Mouse (Mus musculus) neural tube, embryonic 15.5 days (tissue): ENCODE results near the gene Tmem98. TPM values are rescaled to one million over a fixed set of nuclear protein-coding genes. Genes with fewer than 3 reads are reported as not detected.

ENCODE experiments used
- ATAC-seq: fragments of 200-750 bp; cut with Nextera tagmentation; 2 replicates; pipeline ENCODE4 v1.8.0; 2017; ENCODE audit warnings: mild to moderate bottlenecking, moderate TSS enrichment, moderate library complexity; ENCODE audit not compliant: low FRiP score
- H3K27ac ChIP-seq: fragments of 300-500 bp; sonication (generic); replicated peaks from 2 replicates; pipeline ENCODE4 v1.5.1; 2015; ENCODE audit warnings: mild to moderate bottlenecking, inconsistent platforms
- H3K27me3 ChIP-seq: fragments of 300-500 bp; sonication (generic); replicated peaks from 2 replicates; pipeline ENCODE4 v1.6.1; 2015; ENCODE audit warnings: inconsistent platforms
- H3K36me3 ChIP-seq: fragments of 300-500 bp; sonication (generic); 2 replicates; pipeline ENCODE4 v1.6.1; 2015; ENCODE audit warnings: inconsistent platforms
- H3K4me1 ChIP-seq: fragments of 300-500 bp; sonication (generic); 2 replicates; pipeline ENCODE4 v1.6.1; 2015; ENCODE audit warnings: inconsistent platforms
- H3K4me2 ChIP-seq: fragments of 300-500 bp; sonication (generic); 2 replicates; pipeline ENCODE4 v1.6.1; 2015; ENCODE audit warnings: inconsistent platforms, mild to moderate bottlenecking, moderate library complexity
- H3K4me3 ChIP-seq: fragments of 300-500 bp; sonication (generic); replicated peaks from 2 replicates; pipeline ENCODE4 v1.5.1; 2015; ENCODE audit warnings: mild to moderate bottlenecking, inconsistent platforms
- H3K9ac ChIP-seq: fragments of 300-500 bp; sonication (generic); replicated peaks from 2 replicates; pipeline ENCODE4 v1.6.1; 2015; ENCODE audit warnings: mild to moderate bottlenecking, inconsistent platforms
- H3K9me3 ChIP-seq: fragments of 300-500 bp; sonication (generic); replicated peaks from 2 replicates; pipeline ENCODE4 v1.6.1; 2016; ENCODE audit warnings: inconsistent platforms
- WGBS: fragments of 180-500 bp; shearing (Covaris S2); methylation state at CpG from one replicate; pipeline ENCODE4 v1.1.7; 2015; ENCODE audit warnings: mixed read lengths; 5-methylcytosine and 5-hydroxymethylcytosine counted together
- polyA plus RNA-seq: library from polyadenylated mRNA; unstranded; fragments of >200 nt; fragmentation: Nextera tagmentation; extraction: Ambion mirVana; gene quantifications from 2 replicates; pipeline ENCODE4 v1.2.1, GENCODE M21; 2015

The Tmem98 gene
- 14.4 and 28.2 TPM in 2 replicates for polyA plus RNA-seq

DNA sequence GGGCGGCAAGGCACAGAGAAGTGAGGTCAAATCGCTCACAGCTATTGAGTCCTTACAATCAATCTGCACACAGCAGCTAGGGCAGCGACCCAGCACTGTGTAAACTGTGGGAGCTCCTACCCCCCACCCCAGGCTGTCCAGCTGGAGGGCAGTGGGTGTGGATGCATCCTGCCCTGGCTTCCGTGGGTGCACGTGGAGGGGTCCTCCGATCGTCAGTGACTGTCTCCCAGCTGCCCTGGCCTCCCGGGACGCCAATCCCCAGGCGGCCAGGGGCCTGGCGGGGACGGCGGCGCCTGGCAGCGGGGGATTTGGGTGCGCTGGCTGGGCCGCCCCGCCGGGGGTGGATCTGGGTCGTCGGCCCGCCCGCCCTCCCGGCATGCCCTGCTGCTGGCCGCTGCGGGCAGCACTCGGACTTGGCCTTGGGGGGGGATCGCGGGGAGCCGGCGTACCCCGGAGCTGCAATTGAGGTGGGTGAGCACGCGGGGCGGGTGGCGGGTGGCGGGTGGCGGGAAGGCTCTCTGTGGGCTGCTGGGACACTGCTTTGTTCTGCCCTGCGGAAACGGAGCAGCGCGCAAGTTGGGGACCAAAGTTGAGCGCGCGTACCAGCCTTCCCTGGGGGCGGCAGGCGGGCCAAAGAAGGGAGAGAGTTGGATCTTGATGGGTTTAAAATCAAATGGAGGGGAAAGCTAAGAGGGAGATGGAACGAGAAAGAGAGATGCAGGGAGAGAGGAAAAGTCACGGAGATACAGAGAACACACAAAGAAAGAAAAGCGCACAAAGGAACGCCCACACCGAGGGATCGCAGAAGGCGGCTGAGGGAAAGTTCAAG is at the start of gene Tmem98:
Tmem98 (plus strand) TSS at position 183 of the 829 bp plus-strand sequence.
- H3K4me1 ChIP-seq = peaks cover 19% of the 10 kb centered on the region
- H3K27me3 ChIP-seq = no peaks in the 10 kb centered on the region
- 2% methylated on average over 54 of the region's 54 CpGs for WGBS
- peak within 1 kb of the TSS; percentile 89 for H3K4me2 ChIP-seq
- ATAC-seq = peak; percentile 63
- H3K36me3 ChIP-seq = no peaks in the 10 kb centered on the region
- H3K4me3 ChIP-seq = peak within 1 kb of the TSS; percentile 46
- peak within 1 kb of the TSS; percentile 51 for H3K9ac ChIP-seq
- H3K9me3 ChIP-seq = no peaks in the 10 kb centered on the region
- H3K27ac ChIP-seq = no peak within 1 kb of the TSS

DNA sequence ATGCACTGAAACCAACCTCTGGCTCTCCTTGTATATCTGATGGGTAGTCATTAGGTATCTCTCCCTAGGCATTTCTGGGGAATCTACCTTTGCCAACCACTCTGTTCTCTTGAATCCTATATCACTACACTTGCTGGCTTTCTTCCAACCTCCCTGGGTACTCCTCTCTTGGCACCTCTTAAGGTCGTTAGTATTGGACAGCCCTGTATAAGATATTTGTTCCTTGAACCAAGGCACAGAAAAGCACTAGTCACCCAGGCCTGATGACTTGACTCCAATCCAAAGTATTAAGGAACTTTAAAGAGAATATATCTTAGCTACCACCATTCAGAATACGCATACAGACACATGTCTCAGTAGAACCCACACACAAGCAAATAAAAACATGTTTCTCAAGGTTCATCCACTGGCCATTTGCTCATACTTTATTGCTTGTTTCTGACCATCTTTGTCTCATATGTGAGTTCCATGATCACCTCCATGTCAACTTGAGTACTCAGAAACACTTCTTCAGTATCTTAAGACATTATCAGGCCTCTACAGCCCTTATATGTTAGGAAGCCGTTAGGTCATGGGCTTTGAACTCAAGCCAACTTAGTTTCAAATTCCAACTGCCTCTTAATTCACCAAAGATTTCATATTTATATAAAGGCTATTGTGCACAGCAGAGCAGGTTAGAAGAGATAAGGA is 48.5 kb upstream of the Tmem98 start:
- Histone ChIP-seq H3K4me1 (no peaks in the 10 kb centered on the region), H3K4me2 (no peak overlapping the region), H3K9ac (no peak overlapping the region), H3K27me3 (no peaks in the 10 kb centered on the region), H3K36me3 (no peaks in the 10 kb centered on the region), H3K27ac (no peak overlapping the region), H3K9me3 (no peaks in the 10 kb centered on the region), H3K4me3 (no peak overlapping the region)
- WGBS = 84% methylated on average over 3 of the region's 3 CpGs
- no peak for ATAC-seq

GRCm38 (mm10) chr11:80762066-80762465 is 47.9 kb upstream of the Tmem98 start:
- ATAC-seq = no peak
- no peak overlapping the region for H3K27ac ChIP-seq

GRCm38 (mm10) chr11:80766068-80766467 is 43.9 kb upstream of the Tmem98 start:
- WGBS = 88% methylated on average over 4 of the region's 4 CpGs
- ATAC-seq = no peak

More at GRCm38 (mm10) chr11:80762066-80762465, 47.9 kb upstream of the Tmem98 start:
- WGBS = 83% methylated on average over 4 of the region's 4 CpGs
- H3K4me2 ChIP-seq = no peak overlapping the region
- H3K4me3 ChIP-seq = no peak overlapping the region
- H3K9me3 ChIP-seq = no peaks in the 10 kb centered on the region
- no peaks in the 10 kb centered on the region for H3K36me3 ChIP-seq
- H3K4me1 ChIP-seq = no peaks in the 10 kb centered on the region
- no peaks in the 10 kb centered on the region for H3K27me3 ChIP-seq
- H3K9ac ChIP-seq = no peak overlapping the region

DNA sequence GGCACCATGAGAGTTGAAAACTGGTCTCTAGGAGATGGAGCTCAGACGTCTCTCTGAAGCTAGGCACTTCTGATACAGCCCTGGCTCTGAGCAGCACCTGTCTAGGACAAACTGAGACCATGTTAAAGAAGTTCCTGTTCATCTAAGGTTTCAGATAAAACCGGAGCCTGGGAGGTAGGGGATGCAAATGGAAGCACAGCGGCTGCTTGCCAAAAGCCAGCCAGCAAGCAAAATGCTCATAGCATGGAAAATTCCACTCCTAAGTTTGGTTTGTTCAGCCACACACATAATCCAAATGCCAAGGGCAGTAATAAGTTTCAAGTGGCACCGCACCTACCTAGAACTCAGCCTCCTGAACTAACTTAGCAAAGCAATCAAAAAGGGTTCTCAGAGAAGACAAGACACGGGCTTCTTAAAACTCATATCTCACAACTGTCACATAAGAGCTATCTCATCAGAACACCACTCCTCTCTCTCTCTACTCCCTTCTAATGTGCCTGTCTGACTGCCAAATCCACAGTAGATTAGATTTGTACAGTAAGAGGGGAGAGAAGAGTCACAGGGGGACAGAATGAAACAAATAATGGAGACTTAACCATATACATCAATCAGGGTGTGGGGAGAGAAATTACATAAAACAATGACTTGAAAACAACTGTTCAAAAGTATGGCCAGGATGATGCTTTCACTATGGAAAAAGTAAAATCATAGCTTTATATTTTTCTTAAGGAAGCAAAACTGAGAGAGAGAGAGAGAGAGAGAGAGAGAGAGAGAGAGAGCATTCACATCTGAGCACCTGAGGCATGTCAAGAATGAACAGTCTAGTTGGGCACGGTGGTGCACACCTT is 43.3 kb upstream of the Tmem98 start:
- Histone ChIP-seq H3K4me1 (no peaks in the 10 kb centered on the region), H3K36me3 (no peaks in the 10 kb centered on the region), H3K4me3 (no peak overlapping the region), H3K4me2 (no peak overlapping the region), H3K9ac (no peak overlapping the region), H3K9me3 (no peaks in the 10 kb centered on the region), H3K27me3 (no peaks in the 10 kb centered on the region), H3K27ac (no peak overlapping the region)
- 81% methylated on average over 6 of the region's 6 CpGs for WGBS
- no peak for ATAC-seq

More at GRCm38 (mm10) chr11:80766068-80766467, 43.9 kb upstream of the Tmem98 start:
- H3K9ac ChIP-seq = no peak overlapping the region
- no peaks in the 10 kb centered on the region for H3K36me3 ChIP-seq
- H3K4me2 ChIP-seq = no peak overlapping the region
- no peaks in the 10 kb centered on the region for H3K27me3 ChIP-seq
- no peak overlapping the region for H3K4me3 ChIP-seq
- no peak overlapping the region for H3K27ac ChIP-seq
- no peaks in the 10 kb centered on the region for H3K4me1 ChIP-seq
- H3K9me3 ChIP-seq = no peaks in the 10 kb centered on the region

DNA sequence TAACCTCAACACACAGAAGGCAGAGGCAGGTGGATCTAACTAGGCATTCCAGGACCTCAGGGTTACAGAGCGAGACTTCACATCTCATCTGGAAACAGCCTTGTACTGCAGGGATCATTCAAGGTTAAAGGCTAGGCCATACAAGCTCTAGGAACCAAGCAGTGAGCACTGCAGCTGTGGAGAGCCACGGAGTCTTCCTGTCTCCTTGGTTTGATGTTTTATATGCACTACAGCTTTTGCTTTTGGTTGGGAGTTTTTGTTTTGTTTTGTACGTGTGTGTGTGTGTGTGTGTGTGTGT is 42.7 kb upstream of the Tmem98 start:
- 67% methylated on average over 3 of the region's 3 CpGs for WGBS
- 0 out of 2 replicates have a peak, but pooled peaks cover 2% of the 10 kb centered on the region for H3K27me3 ChIP-seq
- no peak overlapping the region for H3K27ac ChIP-seq
- no peak overlapping the region for H3K4me2 ChIP-seq
- H3K4me1 ChIP-seq = no peaks in the 10 kb centered on the region
- no peaks in the 10 kb centered on the region for H3K36me3 ChIP-seq
- no peak overlapping the region for H3K9ac ChIP-seq
- ATAC-seq = no peak
- H3K9me3 ChIP-seq = no peaks in the 10 kb centered on the region
- no peak overlapping the region for H3K4me3 ChIP-seq

GRCm38 (mm10) chr11:80771186-80771585 is 38.8 kb upstream of the Tmem98 start:
- Histone ChIP-seq H3K9me3 (no peaks in the 10 kb centered on the region), H3K36me3 (no peaks in the 10 kb centered on the region), H3K27ac (no peak overlapping the region), H3K27me3 (0 out of 2 replicates have a peak, but pooled peaks cover 2% of the 10 kb centered on the region), H3K9ac (no peak overlapping the region), H3K4me3 (no peak overlapping the region), H3K4me1 (no peaks in the 10 kb centered on the region), H3K4me2 (no peak overlapping the region)
- 51% methylated on average over 3 of the region's 3 CpGs for WGBS
- ATAC-seq = no peak

GRCm38 (mm10) chr11:80771596-80772250 is 38.3 kb upstream of the Tmem98 start:
- Histone ChIP-seq H3K4me3 (no peak overlapping the region), H3K9ac (no peak overlapping the region), H3K27me3 (0 out of 2 replicates have a peak, but pooled peaks cover 2% of the 10 kb centered on the region), H3K36me3 (no peaks in the 10 kb centered on the region), H3K27ac (no peak overlapping the region), H3K4me2 (no peak overlapping the region), H3K4me1 (no peaks in the 10 kb centered on the region), H3K9me3 (no peaks in the 10 kb centered on the region)
- 71% methylated on average over 5 of the region's 5 CpGs for WGBS
- ATAC-seq = no peak

- no peak for ATAC-seq
- 84% methylated on average over 6 of the region's 6 CpGs for WGBS
These were observed 37.3 kb upstream of the Tmem98 start for GRCm38 (mm10) chr11:80772595-80773210.

GRCm38 (mm10) chr11:80775535-80775934 is 34.4 kb upstream of the Tmem98 start:
- WGBS = 85% methylated on average over 3 of the region's 3 CpGs
- no peak overlapping the region for H3K4me3 ChIP-seq
- no peaks in the 10 kb centered on the region for H3K36me3 ChIP-seq
- no peak overlapping the region for H3K4me2 ChIP-seq
- no peaks in the 10 kb centered on the region for H3K9me3 ChIP-seq
- H3K4me1 ChIP-seq = peaks cover 9% of the 10 kb centered on the region
- ATAC-seq = no peak
- no peak overlapping the region for H3K27ac ChIP-seq
- H3K27me3 ChIP-seq = 0 out of 2 replicates have a peak, but pooled peaks cover 2% of the 10 kb centered on the region
- H3K9ac ChIP-seq = no peak overlapping the region

More at GRCm38 (mm10) chr11:80772595-80773210, 37.3 kb upstream of the Tmem98 start:
- no peak overlapping the region for H3K9ac ChIP-seq
- H3K27ac ChIP-seq = no peak overlapping the region
- no peaks in the 10 kb centered on the region for H3K36me3 ChIP-seq
- H3K4me1 ChIP-seq = no peaks in the 10 kb centered on the region
- no peak overlapping the region for H3K4me3 ChIP-seq
- 0 out of 2 replicates have a peak, but pooled peaks cover 2% of the 10 kb centered on the region for H3K27me3 ChIP-seq
- H3K4me2 ChIP-seq = no peak overlapping the region
- H3K9me3 ChIP-seq = no peaks in the 10 kb centered on the region

- ATAC-seq = no peak
- Histone ChIP-seq H3K9ac (no peak overlapping the region), H3K4me1 (peaks cover 9% of the 10 kb centered on the region), H3K27ac (no peak overlapping the region), H3K27me3 (no peaks in the 10 kb centered on the region), H3K9me3 (no peaks in the 10 kb centered on the region), H3K4me2 (no peak overlapping the region), H3K4me3 (no peak overlapping the region), H3K36me3 (no peaks in the 10 kb centered on the region)
- 94% methylated on average over 2 of the region's 2 CpGs for WGBS
These were observed 32.3 kb upstream of the Tmem98 start for GRCm38 (mm10) chr11:80777708-80778107.
